In the genomic region with DNA sequence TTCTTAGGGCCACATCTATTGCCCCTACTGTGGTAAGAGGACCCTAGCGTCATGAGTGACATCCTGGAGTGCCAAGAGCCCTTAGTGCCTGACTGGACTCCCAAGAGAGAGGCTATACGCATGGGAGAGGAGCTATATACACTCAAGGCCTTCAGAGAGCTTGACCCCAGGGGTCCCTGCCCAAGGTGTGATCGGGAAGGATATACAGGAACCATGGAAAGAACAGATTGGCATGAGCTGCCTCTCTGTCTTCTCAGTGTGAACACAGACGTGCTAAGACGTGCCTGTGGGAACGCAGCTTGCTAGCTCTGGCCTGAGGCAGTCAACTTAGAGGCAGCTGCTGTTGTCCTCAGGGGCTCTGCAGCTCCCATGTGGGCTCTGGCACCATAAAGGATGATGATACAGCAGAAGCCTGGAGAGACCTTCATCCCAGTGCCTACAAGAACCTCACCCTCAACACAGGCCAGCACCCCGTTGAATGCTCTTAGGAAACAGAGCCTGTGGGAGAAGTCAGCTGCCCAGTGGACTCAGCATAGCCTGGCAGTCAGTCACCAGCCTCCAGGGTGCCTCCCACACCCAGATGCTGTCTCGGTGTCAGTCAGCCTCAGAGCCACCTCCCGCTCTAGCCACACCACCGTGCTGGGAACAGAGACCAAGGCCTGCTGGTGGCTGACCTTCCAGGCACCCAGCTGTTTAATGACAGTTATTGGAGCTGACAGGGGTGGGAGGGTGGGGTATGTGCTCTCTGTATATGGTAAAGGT, we compare ENCODE assay signal across 13 mouse cellular contexts. TPM values are rescaled to one million over a fixed set of nuclear protein-coding genes. Genes with fewer than 3 reads are reported as not detected.
DNase-seq lines count a peak whose midpoint lies in the region; ATAC-seq and TF ChIP-seq lines count a peak whose summit lies in the region.
"Had no signal": no experiment of that assay in that cellular context is flagged by ENCODE, and none has a peak within 500 bp of the region (broad histone marks: within the 10 kb centered on the region; RNA-seq: fewer than 3 reads in every experiment).

No protein-coding gene starts in this region.

- no peaks in the 10 kb centered on the region for H3K36me3 ChIP-seq in hindbrain, embryonic 10.5 days
- H3K36me3 ChIP-seq in hindbrain, postnatal 0 days (ENCODE audit: insufficient read depth, low read length): no peaks in the 10 kb centered on the region
- H3K36me3 ChIP-seq in lung, embryonic 16.5 days (ENCODE audit: control insufficient read depth, insufficient read depth, low read length): no peaks in the 10 kb centered on the region
- no peaks in the 10 kb centered on the region for H3K36me3 ChIP-seq in midbrain, embryonic 16.5 days (ENCODE audit: control insufficient read depth, insufficient read depth, low read length)
- H3K36me3 ChIP-seq: midbrain, embryonic 10.5 days had no signal

- TF ChIP-seq CTCF in hindbrain, postnatal 0 days (IDR thresholded peaks at IDR 0.05; ENCODE audit: low read depth): no peak

- H3K4me1 ChIP-seq in hindbrain, embryonic 10.5 days (replicated peaks): peaks cover 72% of the 10 kb centered on the region
- H3K4me1 ChIP-seq in hindbrain, postnatal 0 days (ENCODE audit: insufficient read depth, low read length): peaks cover 31% of the 10 kb centered on the region
- peaks cover 47% of the 10 kb centered on the region for H3K4me1 ChIP-seq in lung, embryonic 16.5 days (replicated peaks; ENCODE audit: control insufficient read depth, insufficient read depth, low read length)
- peaks cover 8% of the 10 kb centered on the region; the same call in 1 of the 2 replicates for H3K4me1 ChIP-seq in midbrain, embryonic 16.5 days (ENCODE audit: control insufficient read depth, insufficient read depth, low read length)

- peak; percentile 63 for DNase-seq in cerebellum, adult 9-10 months
- no peak for DNase-seq in hindbrain, embryonic 10.5 days (ENCODE audit: low spot score)
- DNase-seq in hindbrain, postnatal 0 days (ENCODE audit: low spot score): no peak
- no peak for DNase-seq in lung, adult 18-20 months
- DNase-seq in frontal cortex, postnatal 25 days (ENCODE audit: low spot score in 2 of 2): no peak
- DNase-seq: adrenal gland, adult 2 months; layer of hippocampus, postnatal 36 days; thymus, postnatal 25 days had no signal

- H3K9me3 ChIP-seq in hindbrain, embryonic 10.5 days: no peaks in the 10 kb centered on the region
- no peaks in the 10 kb centered on the region for H3K9me3 ChIP-seq in hindbrain, postnatal 0 days (ENCODE audit: low read length)
- H3K9me3 ChIP-seq in lung, embryonic 16.5 days (ENCODE audit: control insufficient read depth, low read length): no peaks in the 10 kb centered on the region
- H3K9me3 ChIP-seq in midbrain, embryonic 16.5 days (replicated peaks; ENCODE audit: control insufficient read depth, low read length, poor library complexity, severe bottlenecking): no peaks in the 10 kb centered on the region
- H3K9me3 ChIP-seq: midbrain, embryonic 10.5 days had no signal

- H3K27me3 ChIP-seq in hindbrain, embryonic 10.5 days (ENCODE audit: insufficient read depth, poor library complexity, severe bottlenecking): peaks cover 16% of the 10 kb centered on the region
- H3K27me3 ChIP-seq in hindbrain, postnatal 0 days (ENCODE audit: insufficient read depth, low read length): no peaks in the 10 kb centered on the region
- no peaks in the 10 kb centered on the region for H3K27me3 ChIP-seq in lung, embryonic 16.5 days (ENCODE audit: control insufficient read depth, insufficient read depth, low read depth, low read length)
- no peaks in the 10 kb centered on the region; the same call in 1 of the 2 replicates for H3K27me3 ChIP-seq in midbrain, embryonic 16.5 days (ENCODE audit: control insufficient read depth, insufficient read depth, low read depth, low read length)

- no peak overlapping the region for H3K4me3 ChIP-seq in hindbrain, embryonic 10.5 days
- H3K4me3 ChIP-seq in hindbrain, postnatal 0 days (ENCODE audit: low read length): no peak overlapping the region
- H3K4me3 ChIP-seq in lung, embryonic 16.5 days (ENCODE audit: low read length): no peak overlapping the region
- no peak overlapping the region for H3K4me3 ChIP-seq in midbrain, embryonic 16.5 days (ENCODE audit: low read depth, low read length)
- H3K4me3 ChIP-seq: midbrain, embryonic 10.5 days had no signal

- WGBS in hindbrain, embryonic 10.5 days: 62% methylated on average over 10 of the region's 10 CpGs
- 68% methylated on average over 10 of the region's 10 CpGs for WGBS in hindbrain, postnatal 0 days
- WGBS in lung, embryonic 16.5 days: 81% methylated on average over 10 of the region's 10 CpGs
- 73% methylated on average over 10 of the region's 10 CpGs for whole genome bisulfite sequencing in midbrain, embryonic 16.5 days

- H3K9ac ChIP-seq in hindbrain, postnatal 0 days (replicated peaks; ENCODE audit: low read length): no peak overlapping the region
- no peak overlapping the region for H3K9ac ChIP-seq in lung, embryonic 16.5 days (ENCODE audit: low read length)
- no peak overlapping the region for H3K9ac ChIP-seq in midbrain, embryonic 16.5 days (ENCODE audit: low read depth, low read length)
- H3K9ac ChIP-seq: liver, embryonic 14.5 days had no signal

- H3K27ac ChIP-seq in hindbrain, embryonic 10.5 days: peak overlapping the region; percentile 50
- H3K27ac ChIP-seq in hindbrain, postnatal 0 days: no peak overlapping the region
- peak overlapping the region; percentile 82 for H3K27ac ChIP-seq in lung, embryonic 16.5 days (ENCODE audit: low read length)
- H3K27ac ChIP-seq in midbrain, embryonic 16.5 days (ENCODE audit: low read length): no peak overlapping the region
- H3K27ac ChIP-seq: liver, embryonic 14.5 days had no signal

- H3K4me2 ChIP-seq in hindbrain, postnatal 0 days (ENCODE audit: low read depth, low read length): no peak overlapping the region
- H3K4me2 ChIP-seq in lung, embryonic 16.5 days (ENCODE audit: low read depth, low read length): no peak overlapping the region
- H3K4me2 ChIP-seq in midbrain, embryonic 16.5 days (ENCODE audit: low read length): no peak overlapping the region

- ATAC-seq in cerebellum, adult (ENCODE audit: insufficient number of reproducible peaks, low FRiP score, low TSS enrichment): no peak
- ATAC-seq in hindbrain, postnatal 0 days: no peak
- ATAC-seq in lung, embryonic 16.5 days (ENCODE audit: low read depth): no peak
- no peak for ATAC-seq in midbrain, embryonic 16.5 days

RNA-seq across cellular contexts. Expression of a gene that starts 55.8 kb away (rescaled TPM):
- 27.2 and 27.5 TPM in 2 replicates for polyA plus RNA-seq in hindbrain, embryonic 10.5 days (2016; fragmentation: Nextera tagmentation; extraction: Ambion mirVana)
- total RNA-seq in hindbrain, postnatal 0 days (2014; rRNA removed): 62.6 and 78.9 TPM in 2 replicates
- 31.5 and 34.8 TPM in 2 replicates for polyA plus RNA-seq in hindbrain, postnatal 0 days (2015; fragmentation: Nextera tagmentation; extraction: Ambion mirVana)
- polyA plus RNA-seq in lung, embryonic 16.5 days (2015; fragmentation: Nextera tagmentation; extraction: Ambion mirVana): 49.5 and 50.4 TPM in 2 replicates
- polyA plus RNA-seq in midbrain, embryonic 16.5 days (2015; fragmentation: Nextera tagmentation; extraction: Ambion mirVana): 37.3 and 40.7 TPM in 2 replicates

Comparison
In these comparisons a context has a peak if more than half of its experiments do, and no peak if none do; other contexts are left out.
1. H3K27ac ChIP-seq: peak in hindbrain, embryonic 10.5 days (single experiment) and lung, embryonic 16.5 days (single experiment); none in hindbrain, postnatal 0 days (single experiment) and midbrain, embryonic 16.5 days (single experiment).